Mouse (Mus musculus) CH12.LX (cell line): Measurements from ENCODE around the gene Fam193a.

Source experiments
- BHLHE40 ChIP-seq: IDR thresholded peaks from 2 replicates; pipeline ENCODE4 v1.6.1; 2011; ENCODE audit warnings: mild to moderate bottlenecking, low read depth, low read length, improper control_type of control experiment
- CTCF ChIP-seq, 2 experiments: IDR thresholded peaks in 1 of 2; conservative IDR thresholded peaks in 1 of 2; 2 replicates each; pipeline ENCODE4 v1.5.1; 2011 to 2012; ENCODE audit warnings: low read depth in 2 of 2, low read length in 2 of 2, improper control_type of control experiment in 1 of 2, inconsistent platforms in 1 of 2, mild to moderate bottlenecking in 1 of 2, moderate library complexity in 1 of 2
- E2F4 ChIP-seq: IDR thresholded peaks from 2 replicates; pipeline ENCODE4 v1.6.1; 2011; ENCODE audit warnings: low read depth, low read length, improper control_type of control experiment; ENCODE audit not compliant: insufficient replicate concordance
- ELF1 ChIP-seq: IDR thresholded peaks from 2 replicates; pipeline ENCODE4 v1.6.1; 2014; ENCODE audit warnings: low read depth, mild to moderate bottlenecking, inconsistent platforms, low read length, improper control_type of control experiment
- EP300 ChIP-seq: IDR thresholded peaks from 2 replicates; pipeline ENCODE4 v1.6.1; 2011; ENCODE audit warnings: low read length, improper control_type of control experiment
- MEF2A ChIP-seq: IDR thresholded peaks from 2 replicates; pipeline ENCODE4 v1.6.1; 2014; ENCODE audit warnings: low read depth, mild to moderate bottlenecking, inconsistent platforms, low read length, improper control_type of control experiment, borderline replicate concordance
- PAX5 ChIP-seq: IDR thresholded peaks from 2 replicates; pipeline ENCODE4 v1.6.1; 2012; ENCODE audit warnings: low read length, inconsistent platforms, mixed read lengths
- POLR2A ChIP-seq: IDR thresholded peaks from 2 replicates; pipeline ENCODE4 v1.6.1; 2011; ENCODE audit warnings: low read depth, mild to moderate bottlenecking, improper control_type of control experiment, low read length
- SMC3 ChIP-seq: IDR thresholded peaks from 2 replicates; pipeline ENCODE4 v1.6.1; 2011; ENCODE audit warnings: low read depth, low read length, improper control_type of control experiment
- TCF12 ChIP-seq: IDR thresholded peaks from 2 replicates; pipeline ENCODE4 v1.6.1; 2014; ENCODE audit warnings: low read depth, mild to moderate bottlenecking, inconsistent platforms, low read length, improper control_type of control experiment
- USF1 ChIP-seq: IDR thresholded peaks from 2 replicates; pipeline ENCODE4 v1.6.1; 2014; ENCODE audit warnings: low read depth, mild to moderate bottlenecking, inconsistent platforms, low read length, improper control_type of control experiment
- USF2 ChIP-seq: conservative IDR thresholded peaks from 2 replicates; pipeline ENCODE4 v1.6.1; 2011; ENCODE audit warnings: low read depth, low read length, improper control_type of control experiment

DNA sequence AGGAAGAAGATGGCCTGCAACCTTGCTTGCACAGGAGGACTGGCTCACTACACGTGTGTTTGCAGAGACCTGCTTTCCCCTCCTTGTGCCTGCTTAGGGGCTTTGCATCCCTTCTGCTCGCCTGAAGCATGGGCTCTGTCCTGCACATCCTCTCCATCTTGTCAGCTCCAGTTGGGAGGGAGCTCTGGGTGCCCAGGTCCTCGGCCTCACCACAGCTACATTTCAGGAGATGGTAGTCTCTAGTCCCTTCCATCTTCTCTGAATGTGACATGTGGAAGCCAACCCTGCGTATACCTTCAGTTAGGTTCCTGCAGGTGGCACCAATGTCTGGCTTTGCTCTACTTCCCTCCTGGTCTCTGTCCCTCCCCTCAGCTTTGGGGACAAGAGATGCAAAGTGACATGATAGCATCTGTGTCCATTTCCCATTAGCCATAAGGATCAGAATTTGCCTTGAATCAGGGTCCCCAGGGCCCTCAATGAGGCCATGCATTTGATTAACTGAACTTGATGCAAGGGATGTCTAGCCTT lies 154.3 kb downstream of the Fam193a start:
- TF ChIP-seq EP300 (no peak), CTCF (conservative IDR thresholded peaks at IDR 0.05 in 1 of 2, IDR thresholded peaks at IDR 0.05 in 1 of 2; ENCODE audit: low read depth in 2 of 2, low read length in 2 of 2) (peak in 1 of 2 experiments; percentile 74; a peak in 2 of 4 replicates), TCF12 (no peak), USF2 (no peak), POLR2A (no peak), MEF2A (no peak), E2F4 (no peak), BHLHE40 (no peak), ELF1 (no peak), USF1 (no peak), SMC3 (peak; percentile 62), PAX5 (no peak)
